In the genomic region with DNA sequence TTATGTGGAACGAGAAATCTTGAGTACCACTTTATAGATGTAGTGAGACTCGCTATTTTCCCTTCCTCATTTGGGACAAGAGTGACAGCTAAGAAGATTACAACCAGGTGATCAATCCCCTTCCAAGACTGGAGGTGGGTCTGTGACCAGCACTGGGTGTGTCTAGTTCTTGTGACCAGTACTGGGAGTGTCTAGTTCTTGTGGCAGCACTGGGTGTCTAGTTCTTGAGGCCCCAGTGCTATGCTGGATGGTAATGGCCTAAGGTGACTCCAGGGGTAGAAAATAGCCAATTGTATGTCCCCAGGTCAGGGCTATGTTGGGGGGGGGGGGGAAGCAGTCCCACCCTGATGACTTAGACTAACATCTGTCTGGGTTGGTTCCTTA, we compare ENCODE assay signal across 9 mouse cellular contexts. TPM values are rescaled to one million over a fixed set of nuclear protein-coding genes. Genes with fewer than 3 reads are reported as not detected.
DNase-seq lines count a peak whose midpoint lies in the region; ATAC-seq and TF ChIP-seq lines count a peak whose summit lies in the region.
"Had no signal": no experiment of that assay in that cellular context is flagged by ENCODE, and none has a peak within 500 bp of the region (broad histone marks: within the 10 kb centered on the region; RNA-seq: fewer than 3 reads in every experiment).

No protein-coding gene starts in this region.

- no peak overlapping the region for H3K4me2 ChIP-seq in hindbrain, embryonic 15.5 days
- H3K4me2 ChIP-seq in lung, postnatal 0 days (replicated peaks; ENCODE audit: low read depth, low read length): no peak overlapping the region
- no peak overlapping the region for H3K4me2 ChIP-seq in intestine, embryonic 14.5 days (ENCODE audit: low read length)
- H3K4me2 ChIP-seq: liver, embryonic 15.5 days had no signal

- no peak for TF ChIP-seq CTCF in lung, postnatal 0 days (IDR thresholded peaks at IDR 0.05)
- TF ChIP-seq CTCF in small intestine, adult 2 months (IDR thresholded peaks at IDR 0.05; ENCODE audit: extremely low read depth, insufficient read length, insufficient replicate concordance, low read depth, low read length): no peak

- no peak overlapping the region for H3K9ac ChIP-seq in hindbrain, embryonic 15.5 days
- H3K9ac ChIP-seq in lung, postnatal 0 days (replicated peaks; ENCODE audit: low read depth): no peak overlapping the region
- no peak overlapping the region for H3K9ac ChIP-seq in intestine, embryonic 14.5 days (ENCODE audit: low read length)
- H3K9ac ChIP-seq: liver, embryonic 15.5 days had no signal

- no peak for TF ChIP-seq POLR2A in small intestine, adult 2 months (IDR thresholded peaks at IDR 0.05; ENCODE audit: low read depth, low read length)

- H3K27ac ChIP-seq in hindbrain, embryonic 15.5 days (replicated peaks): no peak overlapping the region
- no peak overlapping the region for H3K27ac ChIP-seq in hindbrain, embryonic 10.5 days
- no peak overlapping the region for H3K27ac ChIP-seq in lung, postnatal 0 days (ENCODE audit: low read length)
- no peak overlapping the region for H3K27ac ChIP-seq in intestine, embryonic 14.5 days (ENCODE audit: low read depth)
- peak overlapping the region; percentile 29; the same call in 1 of the 2 replicates for H3K27ac ChIP-seq in small intestine, adult 2 months (ENCODE audit: insufficient read depth, low read depth, low read length)
- H3K27ac ChIP-seq: liver, embryonic 15.5 days had no signal

- peaks cover 34% of the 10 kb centered on the region for H3K36me3 ChIP-seq in hindbrain, embryonic 15.5 days
- peaks cover 47% of the 10 kb centered on the region for H3K36me3 ChIP-seq in hindbrain, embryonic 10.5 days
- H3K36me3 ChIP-seq in lung, postnatal 0 days (ENCODE audit: insufficient read depth, low read length): peaks cover 14% of the 10 kb centered on the region
- H3K36me3 ChIP-seq in intestine, embryonic 14.5 days (ENCODE audit: control insufficient read depth, insufficient read depth, low read length): peaks cover 28% of the 10 kb centered on the region
- H3K36me3 ChIP-seq in small intestine, adult 2 months (ENCODE audit: control insufficient read depth, insufficient read depth, low read length): peaks cover 21% of the 10 kb centered on the region

- no peak for TF ChIP-seq EP300 in lung, postnatal 0 days (IDR thresholded peaks at IDR 0.05)

- H3K4me3 ChIP-seq in hindbrain, embryonic 15.5 days: no peak overlapping the region
- H3K4me3 ChIP-seq in hindbrain, embryonic 10.5 days: no peak overlapping the region
- no peak overlapping the region for H3K4me3 ChIP-seq in lung, postnatal 0 days (ENCODE audit: low read depth, low read length)
- H3K4me3 ChIP-seq in intestine, embryonic 14.5 days (ENCODE audit: low read depth, low read length): no peak overlapping the region
- no peak overlapping the region for H3K4me3 ChIP-seq in small intestine, adult 2 months (ENCODE audit: low read depth, low read length)
- H3K4me3 ChIP-seq: liver, embryonic 15.5 days had no signal

- DNase-seq in hindbrain, embryonic 10.5 days (ENCODE audit: low spot score): no peak
- no peak for DNase-seq in lung, postnatal 0 days (ENCODE audit: low spot score)
- no peak for DNase-seq in lung, postnatal 25 days (ENCODE audit: low spot score)
- no peak for DNase-seq in intestine, embryonic 14.5 days (ENCODE audit: low spot score)
- no peak for DNase-seq in left cerebral cortex, adult 9 months (ENCODE audit: low spot score in 2 of 2)

- no peaks in the 10 kb centered on the region for H3K9me3 ChIP-seq in hindbrain, embryonic 15.5 days
- no peaks in the 10 kb centered on the region for H3K9me3 ChIP-seq in hindbrain, embryonic 10.5 days
- H3K9me3 ChIP-seq in lung, postnatal 0 days (ENCODE audit: low read length): no peaks in the 10 kb centered on the region
- H3K9me3 ChIP-seq in intestine, embryonic 14.5 days (ENCODE audit: control insufficient read depth, low read length): no peaks in the 10 kb centered on the region
- H3K9me3 ChIP-seq: liver, embryonic 15.5 days had no signal

- H3K27me3 ChIP-seq in hindbrain, embryonic 15.5 days: no peaks in the 10 kb centered on the region
- no peaks in the 10 kb centered on the region for H3K27me3 ChIP-seq in hindbrain, embryonic 10.5 days (ENCODE audit: insufficient read depth, poor library complexity, severe bottlenecking)
- no peaks in the 10 kb centered on the region for H3K27me3 ChIP-seq in lung, postnatal 0 days (replicated peaks; ENCODE audit: insufficient read depth, low read length)
- no peaks in the 10 kb centered on the region for H3K27me3 ChIP-seq in intestine, embryonic 14.5 days (replicated peaks; ENCODE audit: control insufficient read depth, insufficient read depth, low read length)
- no peaks in the 10 kb centered on the region for H3K27me3 ChIP-seq in small intestine, adult 2 months (ENCODE audit: control insufficient read depth, insufficient read depth, low read length)
- H3K27me3 ChIP-seq: liver, embryonic 15.5 days had no signal

- H3K4me1 ChIP-seq in hindbrain, embryonic 15.5 days (replicated peaks): peaks cover 7% of the 10 kb centered on the region
- H3K4me1 ChIP-seq in hindbrain, embryonic 10.5 days (replicated peaks): peaks cover 24% of the 10 kb centered on the region
- H3K4me1 ChIP-seq in lung, postnatal 0 days (ENCODE audit: insufficient read depth, low read depth, low read length): no peaks in the 10 kb centered on the region
- H3K4me1 ChIP-seq in intestine, embryonic 14.5 days (replicated peaks; ENCODE audit: control insufficient read depth, insufficient read depth, low read length): 0 out of 2 replicates have a peak, but pooled peaks cover 3% of the 10 kb centered on the region
- H3K4me1 ChIP-seq in small intestine, adult 2 months (ENCODE audit: control insufficient read depth, insufficient read depth, insufficient read length, low read length): peaks cover 9% of the 10 kb centered on the region; the same call in 1 of the 2 replicates

- peak; percentile 38; the same call in 1 of the 2 replicates for ATAC-seq in hindbrain, embryonic 15.5 days (ENCODE audit: low FRiP score, low read depth)
- ATAC-seq in lung, postnatal 0 days: peak; percentile 40
- peak; percentile 49 for ATAC-seq in intestine, embryonic 14.5 days (replicated peaks; ENCODE audit: low FRiP score, low TSS enrichment, low read depth)
- ATAC-seq: inflammation-experienced regulatory T-cells, adult 6 months had no signal

- 80% methylated on average over 2 of the region's 2 CpGs for WGBS in hindbrain, embryonic 15.5 days
- WGBS in hindbrain, embryonic 10.5 days: 85% methylated on average over 2 of the region's 2 CpGs
- WGBS in lung, postnatal 0 days: 36% methylated on average over 2 of the region's 2 CpGs
- 51% methylated on average over 2 of the region's 2 CpGs for WGBS in intestine, embryonic 14.5 days
- 24% methylated on average over 2 of the region's 2 CpGs for WGBS in small intestine, adult 2 months

RNA-seq across cellular contexts. Expression of gene Arfgap2, which starts 14.6 kb away (rescaled TPM):
- 65.1 and 65.3 TPM in 2 replicates for polyA plus RNA-seq in hindbrain, embryonic 15.5 days (2015; fragmentation: Nextera tagmentation; extraction: Ambion mirVana)
- polyA plus RNA-seq in hindbrain, embryonic 10.5 days (2016; fragmentation: Nextera tagmentation; extraction: Ambion mirVana): 93.6 and 94.4 TPM in 2 replicates
- polyA plus RNA-seq in lung, postnatal 0 days (2015; fragmentation: Nextera tagmentation; extraction: Ambion mirVana): 57.4 and 64.0 TPM in 2 replicates
- polyA plus RNA-seq in intestine, embryonic 14.5 days (2014; fragmentation: Nextera tagmentation; extraction: Ambion mirVana): 72.4 and 73.8 TPM in 2 replicates
- 17.6 and 34.6 TPM in 2 replicates for polyA plus RNA-seq in small intestine, adult 2 months (2012; rRNA removed)

RNA-seq across cellular contexts. Expression of gene Pacsin3, which starts 23.6 kb away (rescaled TPM):
- 17.0 and 17.7 TPM in 2 replicates for polyA plus RNA-seq in hindbrain, embryonic 15.5 days (2015; fragmentation: Nextera tagmentation; extraction: Ambion mirVana)
- polyA plus RNA-seq in hindbrain, embryonic 10.5 days (2016; fragmentation: Nextera tagmentation; extraction: Ambion mirVana): 30.0 and 38.5 TPM in 2 replicates
- polyA plus RNA-seq in lung, postnatal 0 days (2015; fragmentation: Nextera tagmentation; extraction: Ambion mirVana): 31.5 and 34.6 TPM in 2 replicates
- 25.1 and 25.5 TPM in 2 replicates for polyA plus RNA-seq in intestine, embryonic 14.5 days (2014; fragmentation: Nextera tagmentation; extraction: Ambion mirVana)
- polyA plus RNA-seq in small intestine, adult 2 months (2012; rRNA removed): 3.4 and 6.6 TPM in 2 replicates

RNA-seq across cellular contexts. Expression of gene Ddb2, which starts 42.6 kb away (rescaled TPM):
- polyA plus RNA-seq in hindbrain, embryonic 15.5 days (2015; fragmentation: Nextera tagmentation; extraction: Ambion mirVana): 16.3 and 16.6 TPM in 2 replicates
- 8.3 and 10.5 TPM in 2 replicates for polyA plus RNA-seq in hindbrain, embryonic 10.5 days (2016; fragmentation: Nextera tagmentation; extraction: Ambion mirVana)
- polyA plus RNA-seq in lung, postnatal 0 days (2015; fragmentation: Nextera tagmentation; extraction: Ambion mirVana): 13.6 and 14.1 TPM in 2 replicates
- polyA plus RNA-seq in intestine, embryonic 14.5 days (2014; fragmentation: Nextera tagmentation; extraction: Ambion mirVana): 16.3 and 22.2 TPM in 2 replicates
- 2.1 and 3.3 TPM in 2 replicates for polyA plus RNA-seq in small intestine, adult 2 months (2012; rRNA removed)
